Mouse (Mus musculus): Measurements from ENCODE around the gene Fes.

DNA sequence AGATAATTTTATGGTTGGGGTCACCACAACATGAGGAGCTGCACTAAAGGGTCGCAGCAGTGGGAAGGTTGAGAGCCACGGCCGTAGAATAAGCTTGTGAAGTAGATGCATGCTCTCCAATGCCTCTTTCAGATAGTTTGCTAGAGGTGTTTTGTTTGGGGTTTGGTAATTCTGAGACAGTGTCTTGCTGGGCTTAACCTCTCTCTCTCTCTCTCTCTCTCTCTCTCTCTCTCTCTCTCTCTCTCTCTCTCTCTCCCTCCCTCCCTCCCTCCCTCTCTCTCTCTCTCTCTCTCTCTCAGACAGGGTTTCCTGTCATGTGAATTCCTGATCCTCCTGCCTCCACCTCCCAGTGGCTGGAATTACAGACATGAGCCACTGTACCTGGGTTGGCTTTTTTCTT lies 13.0 kb downstream of the Fes start:
- TF ChIP-seq POLR2A (IDR thresholded peaks at IDR 0.05; ENCODE audit: low read depth, low read length) (no peak), CTCF (conservative IDR thresholded peaks at IDR 0.05; ENCODE audit: insufficient read depth, insufficient read length, low read depth, low read length) (no peak)

Measured in kidney, adult 2 months (tissue).